Mouse (Mus musculus) T-cell, adult 2 months (primary cell): ENCODE data around the gene Rpl29.

ENCODE experiments used
- DNase-seq: peaks from one replicate; pipeline ENCODE4 v3.0.0; 2022; ENCODE audit warnings: low spot score

Gene Rpl29

GRCm38 (mm10) chr9:106417841-106418625 lies 11.2 kb upstream of the Rpl29 start:
- peak; percentile 38 for DNase-seq

GRCm38 (mm10) chr9:106420608-106421007 lies 8.6 kb upstream of the Rpl29 start:
- no peak for DNase-seq

- no peak for DNase-seq
Measured at GRCm38 (mm10) chr9:106421033-106421864, 8.0 kb upstream of the Rpl29 start.

- peak; percentile 79 for DNase-seq
Measured at GRCm38 (mm10) chr9:106421865-106422160, 7.4 kb upstream of the Rpl29 start.

GRCm38 (mm10) chr9:106428719-106429220 lies 484 bp upstream of the Rpl29 start:
- DNase-seq, result no peak

- DNase-seq, result no peak
Measured at GRCm38 (mm10) chr9:106430015-106430264, 686 bp downstream of the Rpl29 start.

GRCm38 (mm10) chr9:106433389-106433788 lies 4.1 kb downstream of the Rpl29 start:
- no peak for DNase-seq

GRCm38 (mm10) chr9:106436566-106436965 lies 7.3 kb downstream of the Rpl29 start:
- DNase-seq, result no peak

GRCm38 (mm10) chr9:106442680-106443079 lies 13.4 kb downstream of the Rpl29 start:
- DNase-seq, result no peak

- no peak for DNase-seq
Measured at GRCm38 (mm10) chr9:106444836-106445235, 15.6 kb downstream of the Rpl29 start.

- DNase-seq, result peak; percentile 61
Measured at GRCm38 (mm10) chr9:106447348-106447747, 18.1 kb downstream of the Rpl29 start, which contains the start of the genes Abhd14b and Abhd14a. Gene Abhd14b (plus strand): TSS chr9:106447459. Gene Abhd14a (minus strand): TSS chr9:106447678.

GRCm38 (mm10) chr9:106447951-106448350 lies 18.7 kb downstream of the Rpl29 start:
- DNase-seq, result no peak

GRCm38 (mm10) chr9:106448498-106449031 lies 19.3 kb downstream of the Rpl29 start:
- DNase-seq, result peak; percentile 64

- DNase-seq, result no peak
Measured at GRCm38 (mm10) chr9:106449947-106450346, 20.7 kb downstream of the Rpl29 start.

GRCm38 (mm10) chr9:106450661-106451060 lies 21.4 kb downstream of the Rpl29 start:
- no peak for DNase-seq

- no peak for DNase-seq
Measured at GRCm38 (mm10) chr9:106451298-106451697, 22.0 kb downstream of the Rpl29 start.

- DNase-seq, result no peak
Measured at GRCm38 (mm10) chr9:106451899-106452298, 22.6 kb downstream of the Rpl29 start.

- no peak for DNase-seq
Measured at GRCm38 (mm10) chr9:106452351-106452750, 23.1 kb downstream of the Rpl29 start.

GRCm38 (mm10) chr9:106452821-106453220 lies 23.6 kb downstream of the Rpl29 start:
- DNase-seq, result no peak

- no peak for DNase-seq
Measured at GRCm38 (mm10) chr9:106453271-106454070, 24.2 kb downstream of the Rpl29 start, which contains the start of gene Pcbp4. Gene Pcbp4 (plus strand): TSS chr9:106453291.

- no peak for DNase-seq
Measured at GRCm38 (mm10) chr9:106454071-106454761, 25.0 kb downstream of the Rpl29 start.
